Mouse (Mus musculus) embryonic facial prominence, embryonic 13.5 days (tissue): ENCODE measurements around the gene Serpinb1c. TPM values are rescaled to one million over a fixed set of nuclear protein-coding genes. Genes with fewer than 3 reads are reported as not detected.
A peak's percentile ranks its signal among the peaks of the same experiment; 100 is the strongest.
"Not testable (repeated sequence)": the region's sequence is repeated elsewhere in the genome, so short reads cannot be mapped to it uniquely, and the experiment has no call there.

Experiments
- ATAC-seq: fragments of 200-750 bp; cut with Nextera tagmentation; 2 replicates; pipeline ENCODE4 v1.8.0; 2017; ENCODE audit warnings: low read depth; ENCODE audit not compliant: insufficient number of reproducible peaks, insufficient read depth, low FRiP score, low TSS enrichment
- H3K27ac ChIP-seq: fragments of 300-500 bp; sonication (generic); 2 replicates; pipeline ENCODE4 v1.5.1; 2015; ENCODE audit warnings: moderate library complexity, mild to moderate bottlenecking, inconsistent platforms
- H3K27me3 ChIP-seq: fragments of 300-500 bp; sonication (generic); 2 replicates; pipeline ENCODE4 v1.6.1; 2015; ENCODE audit warnings: mild to moderate bottlenecking, inconsistent platforms
- H3K36me3 ChIP-seq: fragments of 300-500 bp; sonication (generic); 2 replicates; pipeline ENCODE4 v1.6.1; 2015; ENCODE audit warnings: mild to moderate bottlenecking, inconsistent platforms
- H3K4me1 ChIP-seq: fragments of 300-500 bp; sonication (generic); 2 replicates; pipeline ENCODE4 v1.6.1; 2015; ENCODE audit warnings: inconsistent platforms
- H3K4me2 ChIP-seq: fragments of 300-500 bp; sonication (generic); 2 replicates; pipeline ENCODE4 v1.6.1; 2015; ENCODE audit warnings: moderate library complexity, mild to moderate bottlenecking, inconsistent platforms
- H3K4me3 ChIP-seq: fragments of 300-500 bp; sonication (generic); 2 replicates; pipeline ENCODE4 v1.5.1; 2015; ENCODE audit warnings: mild to moderate bottlenecking, inconsistent platforms
- H3K9ac ChIP-seq: fragments of 300-500 bp; sonication (generic); 2 replicates; pipeline ENCODE4 v1.6.1; 2015; ENCODE audit warnings: mild to moderate bottlenecking, inconsistent platforms
- H3K9me3 ChIP-seq: fragments of 300-500 bp; sonication (generic); 2 replicates; pipeline ENCODE4 v1.6.1; 2016; ENCODE audit warnings: inconsistent platforms
- WGBS: fragments of 180-500 bp; shearing (Covaris S2); methylation state at CpG from one replicate; pipeline ENCODE4 v1.1.7; 2015; ENCODE audit warnings: mixed read lengths; 5-methylcytosine and 5-hydroxymethylcytosine counted together
- polyA plus RNA-seq: library from polyadenylated mRNA; unstranded; fragments of >200 nt; fragmentation: Nextera tagmentation; extraction: Ambion mirVana; gene quantifications from 2 replicates; pipeline ENCODE4 v1.2.1, GENCODE M21; 2015

The Serpinb1c gene
- polyA plus RNA-seq, 1 experiment from 2014 or later, result not detected

- 33% methylated on average over 8 of the region's 8 CpGs for WGBS
- Histone ChIP-seq H3K4me3 (no peak overlapping the region), H3K27me3 (no peaks in the 10 kb centered on the region), H3K4me2 (no peak overlapping the region), H3K36me3 (no peaks in the 10 kb centered on the region), H3K9me3 (no peaks in the 10 kb centered on the region), H3K27ac (no peak overlapping the region), H3K9ac (no peak overlapping the region), H3K4me1 (no peaks in the 10 kb centered on the region)
- ATAC-seq, result peak; percentile 84
Measured at GRCm38 (mm10) chr13:32903211-32903873, 5.3 kb upstream of the Serpinb1c start.

GRCm38 (mm10) chr13:32902481-32903015, 4.5 kb upstream of the Serpinb1c start:
- Histone ChIP-seq H3K9ac (no peak overlapping the region), H3K9me3 (no peaks in the 10 kb centered on the region), H3K4me1 (no peaks in the 10 kb centered on the region), H3K27me3 (no peaks in the 10 kb centered on the region), H3K36me3 (no peaks in the 10 kb centered on the region), H3K4me3 (no peak overlapping the region), H3K4me2 (no peak overlapping the region), H3K27ac (no peak overlapping the region)
- no peak for ATAC-seq
- 12% methylated on average over 4 of the region's 4 CpGs for WGBS

- H3K4me1 ChIP-seq, result no peaks in the 10 kb centered on the region
- H3K9ac ChIP-seq, result no peak overlapping the region
- H3K36me3 ChIP-seq, result no peaks in the 10 kb centered on the region
- no peak overlapping the region for H3K4me2 ChIP-seq
- H3K27me3 ChIP-seq, result no peaks in the 10 kb centered on the region
- no peak for ATAC-seq
- no peak overlapping the region for H3K27ac ChIP-seq
- no peak overlapping the region for H3K4me3 ChIP-seq
- 16% methylated on average over 2 of the region's 2 CpGs for WGBS
- H3K9me3 ChIP-seq, result no peaks in the 10 kb centered on the region
Measured at GRCm38 (mm10) chr13:32900639-32901038, 2.6 kb upstream of the Serpinb1c start.

- WGBS, result 67% methylated on average over 2 of the region's 2 CpGs
- not testable (repeated sequence) for H3K36me3 ChIP-seq, H3K9me3 ChIP-seq, ATAC-seq, H3K4me3 ChIP-seq, H3K27me3 ChIP-seq, H3K27ac ChIP-seq, H3K4me1 ChIP-seq, H3K9ac ChIP-seq, H3K4me2 ChIP-seq
Measured at GRCm38 (mm10) chr13:32899114-32899513, 1.1 kb upstream of the Serpinb1c start.

- Histone ChIP-seq H3K4me3 (no peak overlapping the region), H3K9me3 (no peaks in the 10 kb centered on the region), H3K27me3 (no peaks in the 10 kb centered on the region), H3K4me2 (no peak overlapping the region), H3K9ac (no peak overlapping the region), H3K27ac (no peak overlapping the region), H3K36me3 (no peaks in the 10 kb centered on the region), H3K4me1 (no peaks in the 10 kb centered on the region)
- ATAC-seq, result no peak
- 73% methylated on average over 4 of the region's 4 CpGs for WGBS
Measured at GRCm38 (mm10) chr13:32896931-32897330, 1.1 kb downstream of the Serpinb1c start.

GRCm38 (mm10) chr13:32884755-32885154, 13.3 kb downstream of the Serpinb1c start:
- H3K4me3 ChIP-seq, result no peak overlapping the region

GRCm38 (mm10) chr13:32873862-32874261, 24.1 kb downstream of the Serpinb1c start:
- no peak overlapping the region for H3K9ac ChIP-seq
- H3K27me3 ChIP-seq, result no peaks in the 10 kb centered on the region
- H3K4me1 ChIP-seq, result no peaks in the 10 kb centered on the region
- no peaks in the 10 kb centered on the region for H3K36me3 ChIP-seq
- 70% methylated on average over 1 of the region's 1 CpGs for WGBS
- no peak overlapping the region for H3K27ac ChIP-seq
- H3K4me2 ChIP-seq, result no peak overlapping the region
- no peak overlapping the region for H3K4me3 ChIP-seq
- H3K9me3 ChIP-seq, result no peaks in the 10 kb centered on the region
- no peak for ATAC-seq

More at GRCm38 (mm10) chr13:32884755-32885154, 13.3 kb downstream of the Serpinb1c start:
- H3K36me3 ChIP-seq, result no peaks in the 10 kb centered on the region
- H3K4me2 ChIP-seq, result no peak overlapping the region
- H3K9me3 ChIP-seq, result no peaks in the 10 kb centered on the region
- no peak overlapping the region for H3K9ac ChIP-seq
- H3K4me1 ChIP-seq, result no peaks in the 10 kb centered on the region
- no peak overlapping the region for H3K27ac ChIP-seq
- no peaks in the 10 kb centered on the region for H3K27me3 ChIP-seq
- no peak for ATAC-seq

- no peak overlapping the region for H3K4me2 ChIP-seq
- no peak overlapping the region for H3K4me3 ChIP-seq
- no peak overlapping the region for H3K27ac ChIP-seq
- H3K36me3 ChIP-seq, result no peaks in the 10 kb centered on the region
- H3K4me1 ChIP-seq, result no peaks in the 10 kb centered on the region
- no peak for ATAC-seq
- no peak overlapping the region for H3K9ac ChIP-seq
- WGBS, result 73% methylated on average over 5 of the region's 5 CpGs
- H3K27me3 ChIP-seq, result no peaks in the 10 kb centered on the region
- H3K9me3 ChIP-seq, result no peaks in the 10 kb centered on the region
Measured at GRCm38 (mm10) chr13:32868843-32869242, 29.2 kb downstream of the Serpinb1c start.

- not testable (repeated sequence) for H3K9ac ChIP-seq, H3K4me1 ChIP-seq, H3K4me2 ChIP-seq, H3K9me3 ChIP-seq, H3K36me3 ChIP-seq, ATAC-seq, H3K27me3 ChIP-seq, H3K4me3 ChIP-seq, H3K27ac ChIP-seq
- 89% methylated on average over 4 of the region's 4 CpGs for WGBS
Measured at GRCm38 (mm10) chr13:32868233-32868632, 29.8 kb downstream of the Serpinb1c start.

- WGBS, result 54% methylated on average over 2 of the region's 2 CpGs
- Histone ChIP-seq H3K4me2 (no peak overlapping the region), H3K4me1 (no peaks in the 10 kb centered on the region; the same call in 1 of the 2 replicates), H3K27me3 (0 out of 2 replicates have a peak, but pooled peaks cover 4% of the 10 kb centered on the region), H3K27ac (no peak overlapping the region), H3K9me3 (no peaks in the 10 kb centered on the region), H3K36me3 (no peaks in the 10 kb centered on the region), H3K9ac (no peak overlapping the region), H3K4me3 (no peak overlapping the region)
- no peak for ATAC-seq
Measured at GRCm38 (mm10) chr13:32867030-32867429, 31.0 kb downstream of the Serpinb1c start.

- WGBS, result 8% methylated on average over 9 of the region's 9 CpGs
- H3K27ac ChIP-seq, result no peak overlapping the region
- H3K4me1 ChIP-seq, result no peaks in the 10 kb centered on the region; the same call in 1 of the 2 replicates
- 0 out of 2 replicates have a peak, but pooled peaks cover 4% of the 10 kb centered on the region for H3K27me3 ChIP-seq
- H3K9ac ChIP-seq, result no peak overlapping the region
- H3K4me2 ChIP-seq, result no peak overlapping the region
- ATAC-seq, result no peak
- no peaks in the 10 kb centered on the region for H3K36me3 ChIP-seq
- H3K9me3 ChIP-seq, result no peaks in the 10 kb centered on the region
- no peak overlapping the region for H3K4me3 ChIP-seq
Measured at GRCm38 (mm10) chr13:32866484-32866883, 31.5 kb downstream of the Serpinb1c start.

GRCm38 (mm10) chr13:32865591-32865990, 32.4 kb downstream of the Serpinb1c start:
- no peak overlapping the region for H3K27ac ChIP-seq
- H3K9ac ChIP-seq, result no peak overlapping the region
- H3K9me3 ChIP-seq, result no peaks in the 10 kb centered on the region
- no peak for ATAC-seq
- no peaks in the 10 kb centered on the region for H3K36me3 ChIP-seq
- H3K27me3 ChIP-seq, result 0 out of 2 replicates have a peak, but pooled peaks cover 4% of the 10 kb centered on the region
- WGBS, result 68% methylated on average over 2 of the region's 2 CpGs
- H3K4me3 ChIP-seq, result no peak overlapping the region
- H3K4me2 ChIP-seq, result no peak overlapping the region
- no peaks in the 10 kb centered on the region; the same call in 1 of the 2 replicates for H3K4me1 ChIP-seq
